Mouse (Mus musculus) CH12.LX (cell line): ENCODE data around the gene Entpd3. TPM values are rescaled to one million over a fixed set of nuclear protein-coding genes. Genes with fewer than 3 reads are reported as not detected.

Source experiments
- DNase-seq: peaks from one replicate; pipeline ENCODE4 v3.0.0-alpha.2; 2013; ENCODE audit errors: extremely low read depth
- H3K27ac ChIP-seq: 2 replicates; pipeline ENCODE4 v1.5.1; 2012; ENCODE audit warnings: low read depth, mild to moderate bottlenecking, control low read depth, moderate library complexity; ENCODE audit not compliant: insufficient read depth
- H3K27me3 ChIP-seq: replicated peaks from 2 replicates; pipeline ENCODE3; 2012; ENCODE audit warnings: inconsistent platforms
- H3K36me3 ChIP-seq, 2 experiments: replicated peaks in 1 of 2; 2 replicates each; pipeline versions ENCODE3 to v1.6.1; 2012; ENCODE audit warnings: inconsistent platforms in 1 of 2, low read length in 1 of 2, mild to moderate bottlenecking in 1 of 2, mixed read lengths in 1 of 2, moderate library complexity in 1 of 2; ENCODE audit not compliant: control insufficient read depth in 1 of 2, insufficient read depth in 1 of 2
- H3K4me1 ChIP-seq, 2 experiments: 2 replicates each; pipeline ENCODE4 v1.6.1; 2012; ENCODE audit warnings: inconsistent platforms in 1 of 2, moderate library complexity in 1 of 2; ENCODE audit not compliant: insufficient read depth in 2 of 2, control insufficient read depth in 1 of 2
- H3K4me2 ChIP-seq: 2 replicates; pipeline ENCODE4 v1.6.1; 2012; ENCODE audit warnings: low read depth, mild to moderate bottlenecking, control low read depth; ENCODE audit not compliant: poor library complexity, insufficient read depth, severe bottlenecking
- H3K4me3 ChIP-seq, 3 experiments: fragments of 150-350 bp in 1 of 3; sonication (generic) in 1 of 3; replicated peaks in 1 of 3; 2 replicates each; pipeline versions ENCODE3 to v1.5.1; 2011 to 2012; ENCODE audit warnings: low read depth in 2 of 3, low read length in 2 of 3, mild to moderate bottlenecking in 2 of 3, moderate library complexity in 2 of 3, control low read depth in 1 of 3, improper control_type of control experiment in 1 of 3, inconsistent platforms in 1 of 3, mixed read lengths in 1 of 3; ENCODE audit not compliant: poor library complexity in 1 of 3
- H3K79me2 ChIP-seq: replicated peaks from 2 replicates; pipeline ENCODE4 v1.6.1; 2012; ENCODE audit warnings: mild to moderate bottlenecking, moderate library complexity; ENCODE audit not compliant: control insufficient read depth, poor library complexity, insufficient read depth, severe bottlenecking; ENCODE audit errors: extremely low read depth
- H3K9ac ChIP-seq: 2 replicates; pipeline ENCODE4 v1.6.1; 2012; ENCODE audit warnings: low read depth, mild to moderate bottlenecking, control low read depth, moderate library complexity; ENCODE audit not compliant: insufficient read depth
- H3K9me3 ChIP-seq: replicated peaks from 2 replicates; pipeline ENCODE3; 2012; ENCODE audit warnings: low read length, inconsistent platforms, mixed read lengths
- BHLHE40 ChIP-seq: IDR thresholded peaks from 2 replicates; pipeline ENCODE4 v1.6.1; 2011; ENCODE audit warnings: mild to moderate bottlenecking, low read depth, low read length, improper control_type of control experiment
- CHD1 ChIP-seq: IDR thresholded peaks from 2 replicates; pipeline ENCODE4 v1.6.1; 2012; ENCODE audit warnings: low read depth, low read length, improper control_type of control experiment, inconsistent platforms
- CTCF ChIP-seq, 2 experiments: IDR thresholded peaks in 1 of 2; conservative IDR thresholded peaks in 1 of 2; 2 replicates each; pipeline ENCODE4 v1.5.1; 2011 to 2012; ENCODE audit warnings: low read depth in 2 of 2, low read length in 2 of 2, improper control_type of control experiment in 1 of 2, inconsistent platforms in 1 of 2, mild to moderate bottlenecking in 1 of 2, moderate library complexity in 1 of 2
- E2F4 ChIP-seq: IDR thresholded peaks from 2 replicates; pipeline ENCODE4 v1.6.1; 2011; ENCODE audit warnings: low read depth, low read length, improper control_type of control experiment; ENCODE audit not compliant: insufficient replicate concordance
- ETS1 ChIP-seq: conservative IDR thresholded peaks from 2 replicates; pipeline ENCODE4 v1.6.1; 2012; ENCODE audit warnings: low read depth, mild to moderate bottlenecking, inconsistent platforms, low read length, improper control_type of control experiment, moderate library complexity
- HCFC1 ChIP-seq: IDR thresholded peaks from 2 replicates; pipeline ENCODE4 v1.6.1; 2012; ENCODE audit warnings: low read depth, mild to moderate bottlenecking, inconsistent platforms, low read length, improper control_type of control experiment
- JUN ChIP-seq: IDR thresholded peaks from 2 replicates; pipeline ENCODE4 v1.6.1; 2011; ENCODE audit warnings: low read depth, mild to moderate bottlenecking, low read length, improper control_type of control experiment, moderate library complexity; ENCODE audit not compliant: insufficient read depth
- KAT2A ChIP-seq: IDR thresholded peaks from 2 replicates; pipeline ENCODE4 v1.6.1; 2012; ENCODE audit warnings: low read length, improper control_type of control experiment, inconsistent platforms; ENCODE audit not compliant: insufficient replicate concordance
- MAFK ChIP-seq: IDR thresholded peaks from 2 replicates; pipeline ENCODE4 v1.6.1; 2011; ENCODE audit warnings: low read length, improper control_type of control experiment; ENCODE audit not compliant: insufficient replicate concordance
- MAZ ChIP-seq: IDR thresholded peaks from 2 replicates; pipeline ENCODE4 v1.6.1; 2012; ENCODE audit warnings: low read depth, mild to moderate bottlenecking, inconsistent platforms, low read length, improper control_type of control experiment, moderate library complexity
- MEF2A ChIP-seq: IDR thresholded peaks from 2 replicates; pipeline ENCODE4 v1.6.1; 2014; ENCODE audit warnings: low read depth, mild to moderate bottlenecking, inconsistent platforms, low read length, improper control_type of control experiment, borderline replicate concordance
- MXI1 ChIP-seq: IDR thresholded peaks from 2 replicates; pipeline ENCODE4 v1.6.1; 2011; ENCODE audit warnings: mild to moderate bottlenecking, low read depth, low read length, improper control_type of control experiment
- MYC ChIP-seq: IDR thresholded peaks from 2 replicates; pipeline ENCODE4 v1.6.1; 2011; ENCODE audit warnings: low read depth, mild to moderate bottlenecking, improper control_type of control experiment, low read length
- NELFE ChIP-seq: IDR thresholded peaks from 2 replicates; pipeline ENCODE4 v1.6.1; 2011; ENCODE audit warnings: low read depth, low read length, improper control_type of control experiment
- RAD21 ChIP-seq: IDR thresholded peaks from 2 replicates; pipeline ENCODE4 v1.6.1; 2011; ENCODE audit warnings: low read depth, mild to moderate bottlenecking, low read length, improper control_type of control experiment, moderate library complexity
- RCOR1 ChIP-seq: conservative IDR thresholded peaks from 2 replicates; pipeline ENCODE4 v1.6.1; 2012; ENCODE audit warnings: low read depth, mild to moderate bottlenecking, inconsistent platforms, low read length, improper control_type of control experiment
- SIN3A ChIP-seq: IDR thresholded peaks from 2 replicates; pipeline ENCODE4 v1.6.1; 2012; ENCODE audit warnings: low read length, improper control_type of control experiment, inconsistent platforms
- SMC3 ChIP-seq: IDR thresholded peaks from 2 replicates; pipeline ENCODE4 v1.6.1; 2011; ENCODE audit warnings: low read depth, low read length, improper control_type of control experiment
- TCF12 ChIP-seq: IDR thresholded peaks from 2 replicates; pipeline ENCODE4 v1.6.1; 2014; ENCODE audit warnings: low read depth, mild to moderate bottlenecking, inconsistent platforms, low read length, improper control_type of control experiment
- USF2 ChIP-seq: conservative IDR thresholded peaks from 2 replicates; pipeline ENCODE4 v1.6.1; 2011; ENCODE audit warnings: low read depth, low read length, improper control_type of control experiment
- ZC3H11A ChIP-seq: IDR thresholded peaks from 2 replicates; pipeline ENCODE4 v1.6.1; 2012; ENCODE audit warnings: low read depth, mild to moderate bottlenecking, inconsistent platforms, low read length, improper control_type of control experiment
- ZMIZ1 ChIP-seq: IDR thresholded peaks from 2 replicates; pipeline ENCODE4 v1.6.1; 2012; ENCODE audit warnings: low read depth, mild to moderate bottlenecking, inconsistent platforms, low read length, improper control_type of control experiment
- dilution Hi-C: fragments of 300-500 bp; cut with MboI; formaldehyde crosslinking; loops from 2 replicates; pipeline ENCODE4 v1.14.3; 2020; ENCODE audit warnings: low sequenced_read_pairs; ENCODE audit not compliant: extremely low pct_unique_long_range_greater_than_20kb, extremely low pct_ligation_motif_present
- in situ Hi-C: fragments of 300-500 bp; cut with MboI; formaldehyde crosslinking; loops from 3 replicates; pipeline ENCODE4 v1.14.3; 2019; ENCODE audit warnings: low sequenced_read_pairs, low pct_ligation_motif_present, low pct_unique_long_range_greater_than_20kb, mixed read lengths
- polyA plus RNA-seq: library from polyadenylated mRNA; unstranded; fragments of >175 nt; gene quantifications from 2 replicates; pipeline ENCODE4 v1.2.1, GENCODE M21; 2012; ENCODE audit warnings: low read depth; ENCODE audit not compliant: insufficient read length
- total RNA-seq, 2 experiments: library from RNA; depleted of rRNA; stranded (reverse); fragments of 300-350 nt in 1 of 2; fragments of >200 nt in 1 of 2; gene quantifications; 2 replicates each; pipeline ENCODE4 v1.2.3; 2012 to 2014

The Entpd3 gene
- total and polyA plus RNA-seq, 3 experiments = 0.04 TPM; not detected in 2

- Histone ChIP-seq H3K4me1 (peaks cover 0 to 8% of the 10 kb centered on the region in 2 experiments; a peak in 2 of 4 replicates), H3K36me3 (no peaks in the 10 kb centered on the region)
- TF ChIP-seq MAFK (no peak), CHD1 (no peak), MEF2A (no peak), TCF12 (no peak)
- TF ChIP-seq, all 38 proteins: peak for 0
- no peak for DNase-seq
- Histone ChIP-seq H3K27ac (no peak overlapping the region), H3K27me3 (no peaks in the 10 kb centered on the region), H3K4me3 (no peak overlapping the region), H3K9me3 (no peaks in the 10 kb centered on the region), H3K4me2 (no peak overlapping the region), H3K79me2 (peaks cover under 1% of the 10 kb centered on the region; the same call in 1 of the 2 replicates), H3K9ac (no peak overlapping the region)
- dilution Hi-C loops = no loop called here
- in situ Hi-C loops = loop anchor here (5.0 kb wide), 1 partner anchor 64 kb away; no protein-coding TSS in a partner anchor
These were observed 26.8 kb downstream of the Entpd3 start for GRCm38 (mm10) chr9:120566384-120566783.

GRCm38 (mm10) chr9:120568917-120569316 lies 29.3 kb downstream of the Entpd3 start:
- H3K4me1 ChIP-seq = peaks cover 3 to 19% of the 10 kb centered on the region in 2 experiments
- H3K4me2 ChIP-seq = no peak overlapping the region

GRCm38 (mm10) chr9:120569721-120570333 lies 30.2 kb downstream of the Entpd3 start:
- no peaks in the 10 kb centered on the region for H3K27me3 ChIP-seq
- H3K27ac ChIP-seq = no peak overlapping the region
- H3K9ac ChIP-seq = no peak overlapping the region; the same call in 1 of the 2 replicates
- H3K36me3 ChIP-seq = peaks cover 27 to 28% of the 10 kb centered on the region in 2 experiments
- TF ChIP-seq RAD21 (peak; percentile 52), NELFE (0 out of 2 replicates have a peak, but pooled peaks have one; percentile 33), SIN3A (no peak), SMC3 (peak; percentile 67), MAZ (peak; percentile 12; the same call in 1 of the 2 replicates), TCF12 (no peak), CTCF (conservative IDR thresholded peaks at IDR 0.05 in 1 of 2, IDR thresholded peaks at IDR 0.05 in 1 of 2; ENCODE audit: low read depth in 2 of 2, low read length in 2 of 2) (peak; percentile 38 to 67), MXI1 (no peak)
- peaks cover 21% of the 10 kb centered on the region for H3K79me2 ChIP-seq
- in situ Hi-C loops = loop anchor here (5.0 kb wide), 1 partner anchor 68 kb away; no protein-coding TSS in a partner anchor
- no peaks in the 10 kb centered on the region for H3K9me3 ChIP-seq
- H3K4me3 ChIP-seq = peak overlapping the region in 2 of 3 experiments; percentile 44 to 52
- H3K4me2 ChIP-seq = peak overlapping the region; percentile 22; the same call in 1 of the 2 replicates
- dilution Hi-C loops = no loop called here
- DNase-seq = peak; percentile 60
- H3K4me1 ChIP-seq = peaks cover 5 to 23% of the 10 kb centered on the region in 2 experiments

More at GRCm38 (mm10) chr9:120568917-120569316, 29.3 kb downstream of the Entpd3 start:
- dilution Hi-C loops = no loop called here
- in situ Hi-C loops = loop anchor here (5.0 kb wide), 1 partner anchor 67 kb away; no protein-coding TSS in a partner anchor
- Histone ChIP-seq H3K36me3 (peaks cover 18 to 19% of the 10 kb centered on the region in 2 experiments), H3K27me3 (no peaks in the 10 kb centered on the region), H3K9ac (no peak overlapping the region), H3K27ac (no peak overlapping the region), H3K9me3 (no peaks in the 10 kb centered on the region), H3K79me2 (peaks cover 21% of the 10 kb centered on the region), H3K4me3 (no peak overlapping the region)
- DNase-seq = no peak
- TF ChIP-seq USF2 (no peak), JUN (no peak), HCFC1 (no peak), MXI1 (no peak), ETS1 (no peak), ZC3H11A (no peak), RCOR1 (no peak), MYC (no peak), ZMIZ1 (no peak), E2F4 (no peak), KAT2A (no peak), BHLHE40 (no peak)
